Mouse (Mus musculus): ENCODE measurements around the gene Rec114. TPM values are rescaled to one million over a fixed set of nuclear protein-coding genes. Genes with fewer than 3 reads are reported as not detected.

Rec114 gene
- total and polyA plus RNA-seq, 3 experiments: 1.8 to 13.6 (median 2.5) TPM

- DNase-seq: no peak
- TF ChIP-seq EP300 (IDR thresholded peaks at IDR 0.05; ENCODE audit: insufficient read depth, low read depth, low read length) (no peak), POLR2A (IDR thresholded peaks at IDR 0.05; ENCODE audit: insufficient read depth, low read depth, low read length) (no peak), CTCF (IDR thresholded peaks at IDR 0.05) (no peak)
- H3K79me2 ChIP-seq (replicated peaks; ENCODE audit: control insufficient read depth, insufficient read depth, low read length): no peaks in the 10 kb centered on the region
- H3K4me3 ChIP-seq: no peak overlapping the region
- H3K9ac ChIP-seq (ENCODE audit: low read depth, low read length): no peak overlapping the region
- H3K36me3 ChIP-seq (ENCODE audit: control insufficient read depth, insufficient read depth, low read length): no peaks in the 10 kb centered on the region
- no peak overlapping the region for H3K27ac ChIP-seq
- no peaks in the 10 kb centered on the region for H3K4me1 ChIP-seq (ENCODE audit: control insufficient read depth, insufficient read depth, low read length)
- 85% methylated on average over 7 of the region's 7 CpGs for WGBS
- intact Hi-C loops (cut with DNase I): no loop called here
- H3K27me3 ChIP-seq (ENCODE audit: control insufficient read depth, insufficient read depth, low read length): peaks cover 3% of the 10 kb centered on the region; the same call in 1 of the 2 replicates
Observed at GRCm38 (mm10) chr9:58703766-58704165, 40.0 kb downstream of the Rec114 start.

- TF ChIP-seq CTCF (IDR thresholded peaks at IDR 0.05): no peak
- no peak for TF ChIP-seq EP300 (IDR thresholded peaks at IDR 0.05; ENCODE audit: insufficient read depth, low read depth, low read length)
- no peak for TF ChIP-seq POLR2A (IDR thresholded peaks at IDR 0.05; ENCODE audit: insufficient read depth, low read depth, low read length)
- no peak for DNase-seq
- 92% methylated on average over 2 of the region's 2 CpGs for WGBS
- Histone ChIP-seq H3K79me2 (replicated peaks; ENCODE audit: control insufficient read depth, insufficient read depth, low read length) (no peaks in the 10 kb centered on the region), H3K27ac (no peak overlapping the region), H3K9ac (ENCODE audit: low read depth, low read length) (no peak overlapping the region), H3K4me3 (no peak overlapping the region), H3K27me3 (ENCODE audit: control insufficient read depth, insufficient read depth, low read length) (peaks cover 3% of the 10 kb centered on the region; the same call in 1 of the 2 replicates), H3K36me3 (ENCODE audit: control insufficient read depth, insufficient read depth, low read length) (no peaks in the 10 kb centered on the region), H3K4me1 (ENCODE audit: control insufficient read depth, insufficient read depth, low read length) (no peaks in the 10 kb centered on the region)
- intact Hi-C loops (cut with DNase I): no loop called here
Observed at GRCm38 (mm10) chr9:58701751-58702150, 42.0 kb downstream of the Rec114 start.

- no peak for TF ChIP-seq EP300 (IDR thresholded peaks at IDR 0.05; ENCODE audit: insufficient read depth, low read depth, low read length)
- TF ChIP-seq CTCF (IDR thresholded peaks at IDR 0.05): no peak
- no peak for TF ChIP-seq POLR2A (IDR thresholded peaks at IDR 0.05; ENCODE audit: insufficient read depth, low read depth, low read length)
- 89% methylated on average over 2 of the region's 2 CpGs for WGBS
- Histone ChIP-seq H3K4me1 (ENCODE audit: control insufficient read depth, insufficient read depth, low read length) (no peaks in the 10 kb centered on the region), H3K27ac (no peak overlapping the region), H3K9ac (ENCODE audit: low read depth, low read length) (no peak overlapping the region), H3K27me3 (ENCODE audit: control insufficient read depth, insufficient read depth, low read length) (peaks cover 3% of the 10 kb centered on the region; the same call in 1 of the 2 replicates), H3K4me3 (no peak overlapping the region), H3K79me2 (replicated peaks; ENCODE audit: control insufficient read depth, insufficient read depth, low read length) (no peaks in the 10 kb centered on the region), H3K36me3 (ENCODE audit: control insufficient read depth, insufficient read depth, low read length) (no peaks in the 10 kb centered on the region)
- intact Hi-C loops (cut with DNase I): no loop called here
- DNase-seq: no peak
Observed at GRCm38 (mm10) chr9:58698486-58698885, 45.3 kb downstream of the Rec114 start.

GRCm38 (mm10) chr9:58691471-58691870, 52.3 kb downstream of the Rec114 start:
- Histone ChIP-seq H3K4me3 (no peak overlapping the region), H3K79me2 (replicated peaks; ENCODE audit: control insufficient read depth, insufficient read depth, low read length) (no peaks in the 10 kb centered on the region), H3K9ac (ENCODE audit: low read depth, low read length) (no peak overlapping the region), H3K27me3 (ENCODE audit: control insufficient read depth, insufficient read depth, low read length) (no peaks in the 10 kb centered on the region; the same call in 1 of the 2 replicates), H3K36me3 (ENCODE audit: control insufficient read depth, insufficient read depth, low read length) (no peaks in the 10 kb centered on the region), H3K27ac (no peak overlapping the region), H3K4me1 (ENCODE audit: control insufficient read depth, insufficient read depth, low read length) (no peaks in the 10 kb centered on the region)
- TF ChIP-seq POLR2A (IDR thresholded peaks at IDR 0.05; ENCODE audit: insufficient read depth, low read depth, low read length) (no peak), EP300 (IDR thresholded peaks at IDR 0.05; ENCODE audit: insufficient read depth, low read depth, low read length) (no peak), CTCF (IDR thresholded peaks at IDR 0.05) (no peak)
- intact Hi-C loops (cut with DNase I): no loop called here
- no peak for DNase-seq
- WGBS: 82% methylated on average over 7 of the region's 7 CpGs

GRCm38 (mm10) chr9:58690701-58691100, 53.1 kb downstream of the Rec114 start:
- Histone ChIP-seq H3K27ac (no peak overlapping the region), H3K27me3 (ENCODE audit: control insufficient read depth, insufficient read depth, low read length) (no peaks in the 10 kb centered on the region; the same call in 1 of the 2 replicates), H3K4me1 (ENCODE audit: control insufficient read depth, insufficient read depth, low read length) (no peaks in the 10 kb centered on the region), H3K4me3 (no peak overlapping the region), H3K36me3 (ENCODE audit: control insufficient read depth, insufficient read depth, low read length) (no peaks in the 10 kb centered on the region), H3K9ac (ENCODE audit: low read depth, low read length) (no peak overlapping the region), H3K79me2 (replicated peaks; ENCODE audit: control insufficient read depth, insufficient read depth, low read length) (no peaks in the 10 kb centered on the region)
- 74% methylated on average over 4 of the region's 4 CpGs for WGBS
- intact Hi-C loops (cut with DNase I): no loop called here
- DNase-seq: no peak
- TF ChIP-seq EP300 (IDR thresholded peaks at IDR 0.05; ENCODE audit: insufficient read depth, low read depth, low read length) (no peak), POLR2A (IDR thresholded peaks at IDR 0.05; ENCODE audit: insufficient read depth, low read depth, low read length) (no peak)

DNA sequence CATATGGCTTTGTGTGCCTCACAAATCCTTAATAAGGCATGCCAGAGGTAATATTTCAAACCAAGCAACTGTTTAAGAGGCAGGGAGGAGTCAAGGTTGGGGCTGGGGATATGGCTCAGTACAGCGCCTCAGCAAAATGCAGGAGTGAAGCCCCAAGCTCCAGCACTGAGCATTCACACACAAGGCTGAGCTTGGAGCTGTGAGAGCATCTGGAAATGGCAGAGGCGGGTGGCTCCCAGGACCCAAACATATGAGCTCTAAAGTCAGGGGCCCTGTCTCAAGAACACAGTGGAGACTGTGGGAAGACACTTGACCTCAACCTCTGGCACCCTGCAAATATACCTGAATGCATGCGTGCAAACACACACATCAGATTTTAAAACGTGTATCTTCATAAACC, 55.7 kb downstream of the Rec114 start:
- Histone ChIP-seq H3K9ac (ENCODE audit: low read depth, low read length) (no peak overlapping the region), H3K36me3 (ENCODE audit: control insufficient read depth, insufficient read depth, low read length) (no peaks in the 10 kb centered on the region), H3K79me2 (replicated peaks; ENCODE audit: control insufficient read depth, insufficient read depth, low read length) (no peaks in the 10 kb centered on the region), H3K4me1 (ENCODE audit: control insufficient read depth, insufficient read depth, low read length) (no peaks in the 10 kb centered on the region), H3K27ac (no peak overlapping the region), H3K27me3 (ENCODE audit: control insufficient read depth, insufficient read depth, low read length) (no peaks in the 10 kb centered on the region; the same call in 1 of the 2 replicates), H3K4me3 (no peak overlapping the region)
- no peak for TF ChIP-seq CTCF (IDR thresholded peaks at IDR 0.05)
- no peak for TF ChIP-seq EP300 (IDR thresholded peaks at IDR 0.05; ENCODE audit: insufficient read depth, low read depth, low read length)
- no peak for TF ChIP-seq POLR2A (IDR thresholded peaks at IDR 0.05; ENCODE audit: insufficient read depth, low read depth, low read length)
- intact Hi-C loops (cut with DNase I): no loop called here
- DNase-seq: no peak
- WGBS: 92% methylated on average over 4 of the region's 4 CpGs

All from heart, adult 2 months (tissue).